Mouse (Mus musculus) T-helper 17 cell (primary cell): Measurements from ENCODE around the gene Olfr221.
"Not testable (repeated sequence)": the region's sequence is repeated elsewhere in the genome, so short reads cannot be mapped to it uniquely, and the experiment has no call there.

ENCODE experiments used
- in situ Hi-C, 2 experiments: fragments of 300-600 bp; cut with MboI, MseI; formaldehyde crosslinking; loops; 1 replicate in 1 of 2; 2 replicates in 1 of 2; pipeline ENCODE4 v1.15.1; 2025; ENCODE audit warnings: high pct_unique_total_duplicates in 2 of 2

Gene Olfr221

GRCm38 (mm10) chr14:52042359-52042758 is at the start of gene Olfr221:
Gene Olfr221, minus strand, starts transcription at chr14:52042459.
- in situ Hi-C loops, result not testable (repeated sequence)

- in situ Hi-C loops, result no loop called here
These were observed 40.8 kb upstream of the Olfr221 start for GRCm38 (mm10) chr14:52083083-52083482.

- in situ Hi-C loops, result loop anchor here in 1 of 2 experiments (5.0 kb wide), 2 partner anchors 64 to 106 kb away; no protein-coding TSS in a partner anchor
These were observed 29.4 kb upstream of the Olfr221 start for GRCm38 (mm10) chr14:52071599-52072137.

GRCm38 (mm10) chr14:52066135-52066534 is 23.9 kb upstream of the Olfr221 start:
- in situ Hi-C loops, result no loop called here

GRCm38 (mm10) chr14:52061798-52062197 is 19.5 kb upstream of the Olfr221 start:
- in situ Hi-C loops, result no loop called here

GRCm38 (mm10) chr14:52060800-52061199 is 18.5 kb upstream of the Olfr221 start:
- in situ Hi-C loops, result no loop called here

- in situ Hi-C loops, result no loop called here
These were observed 17.7 kb upstream of the Olfr221 start for GRCm38 (mm10) chr14:52059982-52060381.

GRCm38 (mm10) chr14:52052720-52053119 is 10.5 kb upstream of the Olfr221 start:
- in situ Hi-C loops, result not testable (repeated sequence)

- in situ Hi-C loops, result no loop called here
These were observed 3.8 kb upstream of the Olfr221 start for GRCm38 (mm10) chr14:52045966-52046565.

GRCm38 (mm10) chr14:52044901-52045678 is 2.8 kb upstream of the Olfr221 start:
- in situ Hi-C loops, result no loop called here

GRCm38 (mm10) chr14:52043446-52043845 is 1.2 kb upstream of the Olfr221 start:
- in situ Hi-C loops, result no loop called here

GRCm38 (mm10) chr14:52039332-52039731 is 2.9 kb downstream of the Olfr221 start:
- in situ Hi-C loops, result no loop called here

- in situ Hi-C loops, result no loop called here
These were observed 6.3 kb downstream of the Olfr221 start for GRCm38 (mm10) chr14:52035926-52036325.

GRCm38 (mm10) chr14:52026342-52026741 is 15.9 kb downstream of the Olfr221 start:
- in situ Hi-C loops, result no loop called here

GRCm38 (mm10) chr14:52024133-52024532 is 18.1 kb downstream of the Olfr221 start:
- in situ Hi-C loops, result no loop called here

- in situ Hi-C loops, result no loop called here
These were observed 19.4 kb downstream of the Olfr221 start for GRCm38 (mm10) chr14:52022709-52023459.

GRCm38 (mm10) chr14:52022244-52022708 is 20.0 kb downstream of the Olfr221 start:
- in situ Hi-C loops, result no loop called here

GRCm38 (mm10) chr14:52021568-52022212 is 20.6 kb downstream of the Olfr221 start:
- in situ Hi-C loops, result no loop called here

GRCm38 (mm10) chr14:52021138-52021529 is 21.1 kb downstream of the Olfr221 start:
- in situ Hi-C loops, result no loop called here

- in situ Hi-C loops, result no loop called here
These were observed 21.6 kb downstream of the Olfr221 start, which contains the start of gene Zfp219 for GRCm38 (mm10) chr14:52020486-52021137. Gene Zfp219, minus strand, starts transcription at chr14:52020733.
